Mouse (Mus musculus) heart, embryonic 11.5 days (tissue): Measurements from ENCODE around the gene Prr7. TPM values are rescaled to one million over a fixed set of nuclear protein-coding genes. Genes with fewer than 3 reads are reported as not detected.
A peak's percentile ranks its signal among the peaks of the same experiment; 100 is the strongest.

Experiments
- ATAC-seq: fragments of 200-750 bp; cut with Nextera tagmentation; replicated peaks from 2 replicates; pipeline ENCODE4 v1.8.0; 2017; ENCODE audit warnings: moderate library complexity; ENCODE audit not compliant: insufficient number of reproducible peaks, low FRiP score, low TSS enrichment
- H3K27ac ChIP-seq: fragments of 300-500 bp; sonication (generic); 2 replicates; pipeline ENCODE4 v1.5.1; 2014; ENCODE audit warnings: mild to moderate bottlenecking, low read depth, low read length
- H3K27me3 ChIP-seq: fragments of 300-500 bp; sonication (generic); 2 replicates; pipeline ENCODE4 v1.6.1; 2014; ENCODE audit warnings: mild to moderate bottlenecking, low read length, mixed read lengths; ENCODE audit not compliant: control insufficient read depth, insufficient read depth
- H3K36me3 ChIP-seq: fragments of 300-500 bp; sonication (generic); 2 replicates; pipeline ENCODE4 v1.6.1; 2014; ENCODE audit warnings: mild to moderate bottlenecking, low read length, moderate library complexity, mixed read lengths; ENCODE audit not compliant: control insufficient read depth, insufficient read depth
- H3K4me1 ChIP-seq: fragments of 300-500 bp; sonication (generic); 2 replicates; pipeline ENCODE4 v1.6.1; 2014; ENCODE audit warnings: low read length; ENCODE audit not compliant: control insufficient read depth, insufficient read depth
- H3K4me2 ChIP-seq: fragments of 300-500 bp; sonication (generic); 2 replicates; pipeline ENCODE4 v1.6.1; 2014; ENCODE audit warnings: mild to moderate bottlenecking, moderate library complexity
- H3K4me3 ChIP-seq: fragments of 300-500 bp; sonication (generic); 2 replicates; pipeline ENCODE4 v1.5.1; 2014; ENCODE audit warnings: low read depth, low read length
- H3K9ac ChIP-seq: fragments of 300-500 bp; sonication (generic); 2 replicates; pipeline ENCODE4 v1.6.1; 2014; ENCODE audit warnings: mild to moderate bottlenecking, low read depth, low read length, moderate library complexity
- H3K9me3 ChIP-seq: fragments of 300-500 bp; sonication (generic); replicated peaks from 2 replicates; pipeline ENCODE4 v1.6.1; 2016; ENCODE audit warnings: low read length; ENCODE audit not compliant: control insufficient read depth
- WGBS: fragments of 180-500 bp; shearing (Covaris S2); extraction: QIAGEN DNeasy Blood & Tissue Kit; methylation state at CpG from one replicate; pipeline ENCODE4 v1.1.7; 2014; ENCODE audit not compliant: insufficient replicate concordance; 5-methylcytosine and 5-hydroxymethylcytosine counted together
- polyA plus RNA-seq: library from polyadenylated mRNA; unstranded; fragments of >200 nt; fragmentation: Nextera tagmentation; extraction: Ambion mirVana; gene quantifications from 2 replicates; pipeline ENCODE4 v1.2.1, GENCODE M21; 2014

Gene Prr7
- polyA plus RNA-seq, 1 experiment from 2014 or later, result 0.34 TPM

DNA sequence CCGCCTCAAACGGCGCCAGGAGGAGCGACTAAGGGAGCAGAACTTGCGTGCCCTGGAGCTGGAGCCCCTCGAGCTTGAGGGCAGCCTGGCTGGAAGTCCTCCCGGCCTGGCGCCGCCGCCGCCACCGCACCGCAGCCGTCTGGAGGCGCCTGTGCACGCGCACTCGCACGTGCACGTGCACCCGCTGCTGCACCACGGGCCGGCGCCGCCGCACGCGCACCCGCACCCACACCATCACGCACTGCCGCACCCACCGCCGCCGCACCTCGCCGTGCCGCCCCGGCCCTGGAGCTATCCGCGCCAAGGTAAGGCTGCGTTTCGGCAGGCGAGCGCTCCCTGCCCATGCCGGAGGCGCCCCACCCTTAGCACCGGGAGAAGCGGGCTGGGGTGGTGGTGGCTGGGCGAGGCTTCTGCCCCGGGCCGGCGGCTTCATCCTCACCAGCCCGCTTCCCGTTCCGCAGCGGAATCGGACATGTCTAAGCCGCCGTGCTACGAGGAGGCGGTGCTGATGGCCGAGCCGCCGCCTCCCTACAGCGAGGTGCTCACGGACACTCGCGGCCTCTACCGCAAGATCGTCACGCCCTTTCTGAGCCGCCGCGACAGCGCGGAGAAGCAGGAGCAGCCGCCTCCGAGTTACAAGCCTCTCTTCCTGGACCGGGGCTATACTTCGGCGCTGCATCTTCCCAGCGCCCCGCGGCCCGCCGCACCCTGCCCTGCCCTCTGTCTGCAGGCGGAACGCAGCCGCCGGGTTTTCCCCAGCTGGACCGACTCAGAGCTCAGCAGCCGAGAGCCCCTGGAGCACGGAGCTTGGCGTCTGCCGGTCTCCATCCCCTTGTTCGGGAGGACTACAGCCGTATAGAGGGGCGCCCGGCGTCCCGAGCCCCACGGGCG, 8.3 kb downstream of the Prr7 start:
- no peak overlapping the region for H3K27ac ChIP-seq
- peak; percentile 27; the same call in 1 of the 2 replicates for ATAC-seq
- under 1% methylated on average over 98 of the region's 103 CpGs for WGBS
- no peaks in the 10 kb centered on the region for H3K9me3 ChIP-seq
- H3K4me2 ChIP-seq, result peak overlapping the region; percentile 99
- peaks cover 16% of the 10 kb centered on the region for H3K36me3 ChIP-seq
- peak overlapping the region; percentile 70 for H3K9ac ChIP-seq
- peaks cover 6% of the 10 kb centered on the region; the same call in 1 of the 2 replicates for H3K4me1 ChIP-seq
- H3K27me3 ChIP-seq, result peaks cover 44% of the 10 kb centered on the region
- H3K4me3 ChIP-seq, result peak overlapping the region; percentile 66

DNA sequence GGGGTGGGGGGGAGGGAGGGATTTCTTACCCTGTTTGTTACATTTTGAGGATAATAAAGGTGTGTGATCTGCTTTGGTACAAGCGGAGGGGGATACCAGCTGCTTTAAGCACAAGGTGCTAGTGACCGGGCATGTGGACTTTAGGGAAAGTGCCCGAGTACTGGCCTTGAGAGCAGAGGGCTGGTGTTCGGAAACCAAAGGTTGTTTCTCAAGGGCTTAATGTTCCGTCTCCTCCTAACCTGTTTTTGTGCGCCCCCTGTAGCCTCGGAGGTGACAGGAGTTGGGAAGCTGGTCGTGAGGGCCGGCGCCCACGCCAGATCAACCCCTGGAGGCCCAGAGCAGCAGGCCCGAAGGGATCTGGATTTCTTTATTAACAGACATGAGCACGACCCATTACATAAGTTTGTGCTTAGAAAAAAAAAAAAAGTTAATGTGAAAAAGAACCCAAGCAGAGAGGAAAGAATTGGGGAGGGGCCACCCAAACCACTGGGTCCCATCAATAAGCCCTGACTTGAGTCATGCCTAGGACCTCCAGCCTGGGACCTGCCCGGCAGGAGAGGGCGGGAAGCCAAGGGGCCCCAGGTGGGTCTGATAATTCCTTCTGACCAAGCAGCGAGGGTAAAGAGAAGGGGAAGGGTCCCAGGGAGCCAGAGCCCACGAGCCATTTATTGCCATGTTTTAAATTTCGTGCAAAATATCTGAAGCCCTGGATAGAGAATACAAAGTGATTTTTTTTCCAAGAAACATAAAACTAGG, 9.2 kb downstream of the Prr7 start:
- H3K9ac ChIP-seq, result peak overlapping the region; percentile 70; the same call in 1 of the 2 replicates

DNA sequence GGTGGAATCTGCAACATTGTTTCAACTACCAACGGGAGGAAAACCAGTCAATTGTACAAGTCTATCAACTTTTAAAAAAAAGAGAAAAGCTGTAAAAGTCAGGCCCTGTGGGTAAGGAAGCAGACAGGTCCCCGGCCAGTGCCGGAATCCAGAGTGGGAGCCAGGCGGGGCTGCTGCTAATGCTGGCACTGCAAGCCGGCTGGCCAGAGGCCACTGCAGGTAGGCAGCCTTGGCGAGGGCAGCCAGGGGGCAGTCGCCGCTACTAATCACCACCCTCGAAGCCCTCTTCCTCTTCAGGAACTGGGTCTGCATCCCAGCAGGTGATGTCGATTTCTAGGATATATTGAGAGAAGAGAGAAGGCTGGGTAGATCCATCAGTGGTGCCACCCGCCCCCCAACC, 9.9 kb downstream of the Prr7 start:
- 74% methylated on average over 11 of the region's 11 CpGs for WGBS
- no peak for ATAC-seq
- H3K27me3 ChIP-seq, result peaks cover 38% of the 10 kb centered on the region
- peaks cover 17% of the 10 kb centered on the region for H3K36me3 ChIP-seq
- H3K27ac ChIP-seq, result no peak overlapping the region
- no peak overlapping the region for H3K4me3 ChIP-seq
- no peak overlapping the region for H3K4me2 ChIP-seq
- no peak overlapping the region for H3K9ac ChIP-seq
- peaks cover 9% of the 10 kb centered on the region for H3K4me1 ChIP-seq
- no peaks in the 10 kb centered on the region for H3K9me3 ChIP-seq

More for the DNA sequence above, 9.2 kb downstream of the Prr7 start:
- H3K4me1 ChIP-seq, result peaks cover 6% of the 10 kb centered on the region; the same call in 1 of the 2 replicates
- WGBS, result 18% methylated on average over 18 of the region's 18 CpGs
- H3K4me3 ChIP-seq, result peak overlapping the region; percentile 66
- H3K4me2 ChIP-seq, result peak overlapping the region; percentile 99
- H3K36me3 ChIP-seq, result peaks cover 17% of the 10 kb centered on the region
- H3K27me3 ChIP-seq, result peaks cover 41% of the 10 kb centered on the region
- H3K27ac ChIP-seq, result no peak overlapping the region
- ATAC-seq, result no peak
- no peaks in the 10 kb centered on the region for H3K9me3 ChIP-seq

DNA sequence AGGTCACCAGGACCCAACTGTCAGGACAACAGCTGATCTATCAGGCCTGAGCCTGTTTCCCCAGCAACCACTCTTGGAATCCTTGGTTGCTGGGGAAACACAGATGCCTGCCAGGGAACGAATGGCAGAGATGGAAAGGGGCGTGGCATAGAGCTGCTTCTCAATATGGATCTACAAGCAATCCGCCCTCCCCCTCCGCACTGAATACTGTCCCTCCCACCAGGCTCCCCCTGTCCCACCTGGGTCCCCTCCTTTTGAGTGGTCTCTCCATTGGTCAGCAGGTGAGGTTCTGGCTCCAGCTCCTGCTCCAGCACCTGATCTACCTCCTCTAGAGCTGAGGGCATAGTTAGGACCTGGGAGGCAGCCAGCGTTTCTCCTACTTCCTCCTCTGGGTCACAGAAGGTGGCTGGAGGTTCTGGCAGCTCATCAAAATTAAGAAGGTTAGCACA, 10.6 kb downstream of the Prr7 start:
- H3K4me1 ChIP-seq, result peaks cover 9% of the 10 kb centered on the region
- H3K9me3 ChIP-seq, result no peaks in the 10 kb centered on the region
- 55% methylated on average over 5 of the region's 5 CpGs for WGBS
- H3K4me3 ChIP-seq, result no peak overlapping the region
- ATAC-seq, result no peak
- H3K36me3 ChIP-seq, result peaks cover 17% of the 10 kb centered on the region
- peaks cover 31% of the 10 kb centered on the region for H3K27me3 ChIP-seq
- no peak overlapping the region for H3K27ac ChIP-seq
- H3K4me2 ChIP-seq, result no peak overlapping the region
- no peak overlapping the region for H3K9ac ChIP-seq

DNA sequence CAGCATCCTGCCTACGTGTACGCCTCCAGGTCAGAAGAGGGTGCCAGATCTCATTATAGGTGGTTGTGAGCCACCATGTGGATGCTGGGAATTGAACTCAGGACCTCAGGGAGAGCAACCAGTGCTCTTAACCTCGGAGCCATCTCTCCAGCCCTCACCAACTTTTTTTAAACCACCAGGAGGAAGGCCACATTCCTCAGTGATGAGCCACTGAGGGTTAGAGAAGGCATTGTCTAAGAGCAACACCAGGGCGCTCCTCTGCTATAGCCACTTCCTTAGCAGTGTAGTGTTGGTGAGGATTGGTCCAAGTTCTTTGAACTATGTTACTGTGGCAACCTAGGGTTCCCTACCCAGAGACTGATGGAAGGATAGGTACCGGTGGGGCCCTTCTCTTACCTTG, 11.7 kb downstream of the Prr7 start:
- H3K27me3 ChIP-seq, result peaks cover 22% of the 10 kb centered on the region
- no peak overlapping the region for H3K9ac ChIP-seq
- no peak overlapping the region for H3K4me3 ChIP-seq
- H3K4me2 ChIP-seq, result no peak overlapping the region
- H3K4me1 ChIP-seq, result peaks cover 9% of the 10 kb centered on the region
- 84% methylated on average over 5 of the region's 5 CpGs for WGBS
- H3K27ac ChIP-seq, result no peak overlapping the region
- H3K9me3 ChIP-seq, result no peaks in the 10 kb centered on the region
- H3K36me3 ChIP-seq, result peaks cover 22% of the 10 kb centered on the region
- ATAC-seq, result no peak

DNA sequence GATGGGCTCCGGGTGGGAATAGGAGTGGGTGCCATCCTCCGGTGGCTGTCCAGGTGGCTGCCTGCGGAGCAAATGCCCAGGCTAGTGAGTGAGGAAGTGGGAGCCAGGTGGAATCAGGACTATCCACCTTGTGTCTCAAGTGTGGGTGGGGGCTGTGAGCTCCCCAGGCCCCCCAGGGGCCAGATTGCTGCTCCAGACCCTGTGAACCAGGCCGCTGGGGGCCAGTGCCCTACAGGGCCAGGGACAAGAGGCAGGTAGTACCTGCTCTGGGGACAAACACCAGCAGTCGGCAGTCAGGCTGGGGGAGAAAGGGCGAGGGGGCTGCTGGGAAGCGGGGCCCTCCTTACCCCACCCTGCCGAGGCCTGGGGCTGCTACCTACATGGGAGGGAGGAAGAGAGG, 12.2 kb downstream of the Prr7 start:
- ATAC-seq, result no peak
- peaks cover 25% of the 10 kb centered on the region for H3K36me3 ChIP-seq
- H3K4me3 ChIP-seq, result no peak overlapping the region
- peaks cover 20% of the 10 kb centered on the region for H3K27me3 ChIP-seq
- WGBS, result 84% methylated on average over 8 of the region's 8 CpGs
- H3K9ac ChIP-seq, result no peak overlapping the region
- peaks cover 9% of the 10 kb centered on the region for H3K4me1 ChIP-seq
- no peak overlapping the region for H3K27ac ChIP-seq
- H3K4me2 ChIP-seq, result no peak overlapping the region
- no peaks in the 10 kb centered on the region for H3K9me3 ChIP-seq

DNA sequence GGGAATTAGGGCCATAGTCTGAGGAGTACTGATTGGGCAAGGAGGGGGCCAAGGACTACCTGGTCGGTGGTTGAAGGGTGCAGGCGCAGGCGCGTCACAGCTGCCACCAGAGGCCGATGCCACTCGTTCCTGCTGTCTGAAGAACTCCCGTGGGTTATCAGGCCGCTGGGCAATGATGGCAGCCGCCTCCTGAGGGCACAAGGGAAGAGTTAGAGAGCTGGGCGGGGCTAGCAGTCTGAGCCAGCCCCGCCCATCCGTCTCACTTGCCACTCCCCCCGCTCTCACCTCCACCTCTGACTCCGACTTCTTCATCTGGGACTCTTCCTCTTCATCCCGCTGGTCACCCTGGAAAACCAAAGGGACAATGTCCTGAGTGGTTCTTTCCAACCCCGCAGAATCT, 13.4 kb downstream of the Prr7 start:
- H3K9me3 ChIP-seq, result no peaks in the 10 kb centered on the region
- peaks cover 20% of the 10 kb centered on the region for H3K27me3 ChIP-seq
- peaks cover 34% of the 10 kb centered on the region for H3K36me3 ChIP-seq
- no peak for ATAC-seq
- WGBS, result 58% methylated on average over 16 of the region's 16 CpGs
- no peak overlapping the region for H3K4me2 ChIP-seq
- no peak overlapping the region for H3K9ac ChIP-seq
- no peak overlapping the region for H3K27ac ChIP-seq
- H3K4me1 ChIP-seq, result peaks cover 8% of the 10 kb centered on the region
- no peak overlapping the region for H3K4me3 ChIP-seq

DNA sequence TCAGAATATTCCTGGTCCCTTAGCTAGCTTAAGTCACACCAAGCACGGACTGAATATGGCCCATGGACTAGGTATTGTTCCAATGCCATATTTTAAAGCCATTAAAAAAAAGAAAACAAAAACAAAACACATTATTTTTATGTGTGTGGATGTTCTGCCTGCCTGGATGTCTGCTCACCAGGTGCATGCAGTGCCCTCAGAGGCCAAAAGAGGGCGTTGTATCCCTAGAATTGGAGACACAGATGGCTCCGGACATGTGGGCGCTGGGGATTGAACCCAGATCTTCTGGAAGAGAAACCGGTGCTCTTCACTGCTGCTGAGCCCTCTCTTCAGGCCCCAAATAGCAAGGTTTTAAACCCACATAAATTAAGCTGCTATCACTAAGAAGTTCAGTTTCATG, 14.0 kb downstream of the Prr7 start:
- peaks cover 12% of the 10 kb centered on the region for H3K4me1 ChIP-seq
- 54% methylated on average over 5 of the region's 5 CpGs for WGBS

More for the DNA sequence above, 14.0 kb downstream of the Prr7 start:
- no peak for ATAC-seq
- H3K9me3 ChIP-seq, result no peaks in the 10 kb centered on the region
- H3K4me2 ChIP-seq, result no peak overlapping the region
- peaks cover 20% of the 10 kb centered on the region for H3K27me3 ChIP-seq
- H3K4me3 ChIP-seq, result no peak overlapping the region
- H3K36me3 ChIP-seq, result peaks cover 35% of the 10 kb centered on the region
- H3K27ac ChIP-seq, result no peak overlapping the region
- no peak overlapping the region for H3K9ac ChIP-seq
